Mouse (Mus musculus): Measurements from ENCODE around the gene Cbx8. TPM values are rescaled to one million over a fixed set of nuclear protein-coding genes. Genes with fewer than 3 reads are reported as not detected.
A peak's percentile ranks its signal among the peaks of the same experiment; 100 is the strongest.

Gene Cbx8
- polyA plus RNA-seq (2014; fragmentation: Nextera tagmentation; extraction: Ambion mirVana), result 6.8 and 7.0 TPM in 2 replicates

DNA sequence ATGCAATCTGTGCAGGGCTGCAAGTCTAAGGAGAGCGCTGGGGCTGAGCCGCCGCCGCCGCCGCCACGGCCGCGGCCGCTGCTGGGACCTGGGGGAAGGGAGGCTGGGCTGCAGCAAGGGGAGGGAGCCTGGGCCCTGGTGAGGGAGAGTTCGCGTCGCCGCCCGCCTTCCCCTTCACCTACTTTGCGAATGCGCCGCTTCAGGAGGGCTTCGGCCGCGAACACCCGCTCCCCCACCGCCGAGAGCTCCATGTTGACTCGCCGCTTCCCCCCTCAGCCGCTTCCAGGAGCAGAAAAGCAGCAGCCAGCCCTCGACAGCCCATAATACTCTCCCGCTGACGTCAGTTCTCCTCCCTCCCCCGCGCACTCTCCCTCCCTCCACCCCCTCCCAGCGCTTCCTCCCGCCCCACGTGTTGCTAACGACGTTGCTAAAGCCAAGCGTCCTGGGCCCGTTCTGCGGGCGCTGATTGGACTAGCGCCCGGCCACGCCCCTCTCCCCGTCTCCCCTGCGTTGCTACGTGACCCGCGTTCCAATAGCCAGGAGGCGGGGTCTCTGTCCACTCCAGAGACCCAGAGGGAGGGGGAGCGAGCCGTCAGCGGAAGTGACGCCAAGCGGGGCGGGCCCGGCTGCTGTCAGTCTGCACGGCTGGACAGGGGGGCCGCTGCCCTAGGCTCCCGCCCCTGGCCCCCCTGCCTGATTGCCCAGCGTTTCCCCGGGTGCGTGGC is at the start of gene Cbx8:
Cbx8 (minus strand) TSS at position 370 of the 725 bp plus-strand sequence.
- peak within 1 kb of the TSS; percentile 72 for H3K27ac ChIP-seq (ENCODE audit: low read depth, low read length)
- peak within 1 kb of the TSS; percentile 76 for H3K9ac ChIP-seq (ENCODE audit: low read length)
- ATAC-seq (ENCODE audit: insufficient read depth, low FRiP score, low TSS enrichment) (peak; percentile 85), DNase-seq (ENCODE audit: low spot score) (peak; percentile 100)
- peak within 1 kb of the TSS; percentile 68 for H3K4me3 ChIP-seq (ENCODE audit: low read depth, low read length)
- H3K36me3 ChIP-seq (ENCODE audit: control insufficient read depth, insufficient read depth, low read length), result no peaks in the 10 kb centered on the region
- H3K9me3 ChIP-seq (ENCODE audit: control insufficient read depth, low read length), result no peaks in the 10 kb centered on the region
- under 1% methylated on average over 46 of the region's 63 CpGs for WGBS
- H3K4me1 ChIP-seq (ENCODE audit: control insufficient read depth, insufficient read depth, low read length), result peaks cover 38% of the 10 kb centered on the region
- H3K27me3 ChIP-seq (ENCODE audit: control insufficient read depth, insufficient read depth, low read length), result peaks cover 77% of the 10 kb centered on the region
- H3K4me2 ChIP-seq (ENCODE audit: low read depth), result peak within 1 kb of the TSS; percentile 99

GRCm38 (mm10) chr11:119090076-119090960 is 49.5 kb upstream of the Cbx8 start:
- H3K27me3 ChIP-seq (ENCODE audit: control insufficient read depth, insufficient read depth, low read length), result peaks cover 57% of the 10 kb centered on the region
- ATAC-seq (ENCODE audit: insufficient read depth, low FRiP score, low TSS enrichment), result no peak; the same call in 1 of the 2 replicates
- H3K4me3 ChIP-seq (ENCODE audit: low read depth, low read length), result peak overlapping the region; percentile 50
- under 1% methylated on average over 75 of the region's 75 CpGs for WGBS
- H3K27ac ChIP-seq (ENCODE audit: low read depth, low read length), result peak overlapping the region; percentile 34; the same call in 1 of the 2 replicates
- H3K9me3 ChIP-seq (ENCODE audit: control insufficient read depth, low read length), result no peaks in the 10 kb centered on the region
- peak; percentile 62 for DNase-seq (ENCODE audit: low spot score)
- peaks cover 23% of the 10 kb centered on the region for H3K4me1 ChIP-seq (ENCODE audit: control insufficient read depth, insufficient read depth, low read length)
- no peaks in the 10 kb centered on the region for H3K36me3 ChIP-seq (ENCODE audit: control insufficient read depth, insufficient read depth, low read length)
- H3K9ac ChIP-seq (ENCODE audit: low read length), result peak overlapping the region; percentile 65
- peak overlapping the region; percentile 95 for H3K4me2 ChIP-seq (ENCODE audit: low read depth)

DNA sequence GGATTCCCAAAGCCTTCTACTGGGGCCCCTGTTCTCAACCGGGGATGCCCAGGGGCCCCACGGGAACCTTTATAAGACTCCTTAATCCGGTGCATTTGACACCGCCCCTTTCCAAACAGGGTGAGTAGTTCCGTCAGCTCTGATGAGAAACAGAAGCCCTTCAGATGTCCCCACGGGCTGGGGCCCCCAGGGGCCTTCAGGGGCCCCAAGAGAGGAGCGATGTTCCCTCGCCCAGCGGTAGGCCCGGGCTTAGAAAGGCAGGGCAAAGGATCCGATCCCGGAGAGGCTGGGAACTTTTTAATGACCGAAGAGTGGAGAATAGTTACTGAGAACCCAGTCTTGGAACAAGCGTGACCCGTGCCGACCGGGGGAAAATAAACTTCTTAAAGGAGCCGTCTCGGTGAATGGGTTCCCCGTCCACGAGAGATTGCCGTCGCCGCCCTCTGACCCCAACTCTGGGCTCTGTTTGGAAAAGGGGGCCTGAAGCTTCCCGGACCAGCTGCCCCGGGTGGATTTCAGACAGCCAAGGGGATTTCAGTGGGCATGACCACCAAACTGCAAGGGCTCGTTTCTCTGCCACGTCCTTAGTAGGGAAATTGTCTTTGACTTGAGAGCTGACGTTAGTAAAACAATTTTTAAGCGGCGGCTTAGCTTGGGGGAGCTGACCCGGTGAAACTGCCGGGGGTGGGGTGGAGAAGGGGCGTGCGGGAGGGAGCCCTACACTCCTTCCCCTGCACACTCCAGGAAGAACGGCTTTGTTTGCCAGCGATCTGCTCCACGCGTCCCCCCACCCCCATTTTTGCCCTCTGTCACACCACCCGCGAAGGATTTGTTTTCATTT is 48.7 kb upstream of the Cbx8 start:
- peaks cover 27% of the 10 kb centered on the region for H3K4me1 ChIP-seq (ENCODE audit: control insufficient read depth, insufficient read depth, low read length)
- no peak overlapping the region for H3K27ac ChIP-seq (ENCODE audit: low read depth, low read length)
- peaks cover 54% of the 10 kb centered on the region for H3K27me3 ChIP-seq (ENCODE audit: control insufficient read depth, insufficient read depth, low read length)
- H3K9ac ChIP-seq (ENCODE audit: low read length), result peak overlapping the region; percentile 65; the same call in 1 of the 2 replicates
- ATAC-seq (ENCODE audit: insufficient read depth, low FRiP score, low TSS enrichment) (no peak), DNase-seq (ENCODE audit: low spot score) (no peak)
- no peaks in the 10 kb centered on the region for H3K9me3 ChIP-seq (ENCODE audit: control insufficient read depth, low read length)
- no peaks in the 10 kb centered on the region for H3K36me3 ChIP-seq (ENCODE audit: control insufficient read depth, insufficient read depth, low read length)
- peak overlapping the region; percentile 50 for H3K4me3 ChIP-seq (ENCODE audit: low read depth, low read length)
- WGBS, result under 1% methylated on average over 41 of the region's 41 CpGs
- peak overlapping the region; percentile 95 for H3K4me2 ChIP-seq (ENCODE audit: low read depth)

GRCm38 (mm10) chr11:119088391-119089234 is 47.8 kb upstream of the Cbx8 start:
- Histone ChIP-seq H3K4me3 (ENCODE audit: low read depth, low read length) (no peak overlapping the region; the same call in 1 of the 2 replicates), H3K36me3 (ENCODE audit: control insufficient read depth, insufficient read depth, low read length) (no peaks in the 10 kb centered on the region), H3K9ac (ENCODE audit: low read length) (no peak overlapping the region), H3K27me3 (ENCODE audit: control insufficient read depth, insufficient read depth, low read length) (peaks cover 62% of the 10 kb centered on the region), H3K4me1 (ENCODE audit: control insufficient read depth, insufficient read depth, low read length) (peaks cover 36% of the 10 kb centered on the region), H3K9me3 (ENCODE audit: control insufficient read depth, low read length) (no peaks in the 10 kb centered on the region), H3K27ac (ENCODE audit: low read depth, low read length) (no peak overlapping the region), H3K4me2 (ENCODE audit: low read depth) (no peak overlapping the region)
- ATAC-seq (ENCODE audit: insufficient read depth, low FRiP score, low TSS enrichment) (no peak), DNase-seq (ENCODE audit: low spot score) (peak; percentile 50)
- under 1% methylated on average over 28 of the region's 28 CpGs for WGBS

DNA sequence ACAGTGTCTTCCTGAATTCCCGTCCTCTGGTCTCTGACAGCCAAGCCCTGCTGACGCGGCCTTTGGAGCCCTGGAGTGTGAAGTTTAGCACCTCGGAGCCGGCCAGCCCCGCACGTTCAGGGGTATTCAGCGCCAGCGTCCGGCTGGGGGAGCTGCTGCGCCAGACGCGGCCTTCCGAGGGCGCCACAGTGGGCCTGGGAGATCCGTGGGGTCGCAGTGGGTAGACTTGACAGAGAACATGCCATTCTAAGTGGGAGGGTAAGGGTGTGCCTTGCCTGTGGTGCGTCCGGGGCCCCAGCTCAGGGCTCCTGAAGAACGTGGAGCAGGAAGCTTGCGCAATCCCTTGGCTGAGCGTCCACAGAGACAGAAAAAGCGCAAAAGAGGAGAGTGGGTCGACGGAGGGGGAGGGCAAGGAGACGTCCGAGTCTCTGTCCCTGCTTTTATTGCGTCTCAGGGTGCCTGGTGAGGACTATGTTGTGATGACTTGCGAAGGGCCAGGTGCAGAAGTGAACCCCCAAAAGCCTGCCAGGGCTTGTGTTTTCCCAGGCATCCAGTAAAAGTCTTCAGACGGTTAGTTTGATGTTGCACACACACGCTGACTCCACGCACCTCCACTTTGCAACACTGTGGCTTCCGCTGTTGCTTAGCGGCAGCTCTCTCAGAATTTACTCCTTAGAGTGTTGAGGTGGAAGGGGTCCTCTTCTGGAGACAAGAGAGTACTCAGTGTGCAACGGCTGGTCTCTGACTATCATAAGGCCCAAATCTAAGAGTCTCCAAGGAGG is 46.7 kb upstream of the Cbx8 start:
- ATAC-seq (ENCODE audit: insufficient read depth, low FRiP score, low TSS enrichment) (no peak), DNase-seq (ENCODE audit: low spot score) (no peak)
- WGBS, result 3% methylated on average over 35 of the region's 35 CpGs
- Histone ChIP-seq H3K4me1 (ENCODE audit: control insufficient read depth, insufficient read depth, low read length) (peaks cover 44% of the 10 kb centered on the region), H3K9ac (ENCODE audit: low read length) (no peak overlapping the region), H3K4me3 (ENCODE audit: low read depth, low read length) (no peak overlapping the region), H3K27ac (ENCODE audit: low read depth, low read length) (no peak overlapping the region), H3K27me3 (ENCODE audit: control insufficient read depth, insufficient read depth, low read length) (peaks cover 73% of the 10 kb centered on the region), H3K9me3 (ENCODE audit: control insufficient read depth, low read length) (no peaks in the 10 kb centered on the region), H3K36me3 (ENCODE audit: control insufficient read depth, insufficient read depth, low read length) (no peaks in the 10 kb centered on the region), H3K4me2 (ENCODE audit: low read depth) (no peak overlapping the region)

DNA sequence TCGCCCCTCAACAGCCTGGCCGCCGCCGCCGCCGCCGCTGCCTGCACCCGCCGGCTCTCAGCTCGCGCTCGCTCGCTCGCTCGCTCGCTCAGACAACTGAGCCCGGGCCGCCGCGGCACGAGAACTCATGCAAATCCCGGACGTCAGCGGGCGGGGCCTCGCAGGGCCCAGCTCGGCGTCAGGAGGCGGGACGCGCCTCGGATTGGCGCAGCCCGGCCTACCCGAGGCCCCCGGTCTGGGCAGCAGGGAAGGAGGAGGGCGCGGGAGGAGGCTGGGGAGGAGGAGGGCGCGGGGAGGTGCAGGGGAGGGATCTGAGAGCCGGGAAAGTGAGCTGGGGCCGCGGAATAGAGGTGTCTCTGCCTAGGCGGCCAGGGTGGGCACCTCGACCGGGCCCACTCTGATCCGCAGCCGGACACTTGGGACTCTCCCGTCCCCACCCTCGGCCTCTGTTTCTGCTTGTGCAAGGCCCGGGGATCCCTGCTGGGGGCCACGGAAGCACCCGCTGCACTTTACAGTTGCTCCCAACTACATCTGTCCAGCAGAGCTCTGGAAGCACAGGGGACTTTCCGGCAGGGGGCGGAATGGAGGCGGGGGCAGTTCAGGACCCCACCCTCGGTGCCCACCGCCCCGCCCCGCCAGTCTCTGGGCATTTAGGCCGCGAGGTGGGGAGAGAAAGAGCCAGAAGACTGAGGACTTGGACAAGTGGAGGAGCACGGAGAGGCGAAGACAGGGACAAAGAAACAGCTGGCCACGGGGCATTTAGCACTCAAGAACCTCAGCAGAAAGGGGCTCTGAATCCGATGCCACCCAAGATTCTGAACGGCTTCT is 45.6 kb upstream of the Cbx8 start, which contains the start of gene Cbx4:
Cbx4 (minus strand) TSS at position 78 of the 828 bp plus-strand sequence.
- Histone ChIP-seq H3K4me1 (ENCODE audit: control insufficient read depth, insufficient read depth, low read length) (peaks cover 48% of the 10 kb centered on the region), H3K27ac (ENCODE audit: low read depth, low read length) (peak within 1 kb of the TSS; percentile 96), H3K4me3 (ENCODE audit: low read depth, low read length) (peak within 1 kb of the TSS; percentile 77), H3K9me3 (ENCODE audit: control insufficient read depth, low read length) (no peaks in the 10 kb centered on the region), H3K4me2 (ENCODE audit: low read depth) (peak within 1 kb of the TSS; percentile 84), H3K9ac (ENCODE audit: low read length) (peak within 1 kb of the TSS; percentile 87), H3K36me3 (ENCODE audit: control insufficient read depth, insufficient read depth, low read length) (no peaks in the 10 kb centered on the region), H3K27me3 (ENCODE audit: control insufficient read depth, insufficient read depth, low read length) (peaks cover 80% of the 10 kb centered on the region)
- peak; percentile 98 for DNase-seq (ENCODE audit: low spot score)
- WGBS, result under 1% methylated on average over 52 of the region's 67 CpGs
- peak; percentile 84 for ATAC-seq (ENCODE audit: insufficient read depth, low FRiP score, low TSS enrichment)
